Mouse (Mus musculus): ENCODE data around the gene Lamb3. TPM values are rescaled to one million over a fixed set of nuclear protein-coding genes. Genes with fewer than 3 reads are reported as not detected.

The Lamb3 gene
- total RNA-seq, 2 experiments from 2014 or later = 1.4 to 2.1 TPM

DNA sequence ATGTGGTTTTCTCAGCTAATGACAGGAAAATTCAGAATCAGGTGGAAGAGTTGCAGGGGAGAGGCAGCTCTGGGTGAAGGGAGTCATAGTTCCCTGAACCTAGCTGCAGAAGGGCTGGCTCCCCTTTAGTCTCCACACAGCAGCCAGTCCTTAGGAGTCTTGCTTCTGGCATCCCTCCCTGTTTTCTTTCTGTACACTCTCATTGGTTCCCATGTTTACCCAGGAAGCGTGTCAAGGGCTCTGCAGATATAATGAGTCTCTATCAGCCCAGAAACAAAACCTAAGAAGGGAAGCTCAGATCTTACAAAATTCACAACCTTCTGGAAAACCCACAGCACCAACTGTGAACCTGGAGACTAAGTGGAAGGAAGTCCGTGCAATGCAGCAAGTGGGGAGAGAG is 85.5 kb downstream of the Lamb3 start:
- intact Hi-C loops (cut with DNase I) = no loop called here
- DNase-seq (ENCODE audit: extremely low spot score in 1 of 2, low spot score in 2 of 2) = no peak

DNA sequence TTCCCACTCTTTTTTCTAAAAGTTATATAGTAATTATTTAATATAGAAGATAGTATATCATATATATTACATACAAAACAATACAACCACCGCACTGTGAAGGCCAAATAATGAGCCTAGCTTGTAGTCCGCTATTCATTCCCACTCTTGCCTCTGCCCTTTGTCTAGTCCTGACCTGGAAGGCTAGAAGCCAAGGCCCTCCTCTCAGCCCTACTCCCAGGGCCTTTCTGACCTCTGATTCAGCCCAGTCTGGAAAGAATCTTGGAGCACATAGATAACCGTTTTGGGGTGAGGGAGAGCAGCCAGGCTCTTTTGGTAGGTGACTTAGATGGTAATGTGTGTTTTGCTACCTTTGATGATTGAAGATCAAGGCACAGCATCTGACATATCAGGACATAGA is 86.4 kb downstream of the Lamb3 start:
- intact Hi-C loops (cut with DNase I) = no loop called here
- DNase-seq (ENCODE audit: extremely low spot score in 1 of 2, low spot score in 2 of 2) = no peak

DNA sequence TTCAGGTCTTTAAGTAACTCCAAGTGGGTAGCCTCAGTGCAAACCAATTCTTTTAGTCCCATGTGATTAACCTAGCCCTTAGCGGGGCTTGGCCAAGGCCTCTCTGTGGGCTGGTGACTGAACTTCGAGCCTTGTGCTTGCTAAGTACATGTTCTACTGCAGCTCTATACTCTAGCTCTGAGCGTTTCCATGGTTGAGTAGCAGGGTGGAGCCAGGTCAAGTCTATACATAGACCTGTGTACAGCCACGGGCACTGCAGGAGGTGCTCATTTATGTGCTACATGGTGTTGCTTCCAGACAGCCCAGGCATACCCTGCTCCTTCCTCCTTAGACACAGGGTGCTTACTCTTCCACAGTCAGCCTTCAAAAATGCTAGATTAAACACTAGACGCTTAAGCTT is 88.4 kb downstream of the Lamb3 start:
- DNase-seq (ENCODE audit: extremely low spot score in 1 of 2, low spot score in 2 of 2) = no peak
- intact Hi-C loops (cut with DNase I) = no loop called here

DNA sequence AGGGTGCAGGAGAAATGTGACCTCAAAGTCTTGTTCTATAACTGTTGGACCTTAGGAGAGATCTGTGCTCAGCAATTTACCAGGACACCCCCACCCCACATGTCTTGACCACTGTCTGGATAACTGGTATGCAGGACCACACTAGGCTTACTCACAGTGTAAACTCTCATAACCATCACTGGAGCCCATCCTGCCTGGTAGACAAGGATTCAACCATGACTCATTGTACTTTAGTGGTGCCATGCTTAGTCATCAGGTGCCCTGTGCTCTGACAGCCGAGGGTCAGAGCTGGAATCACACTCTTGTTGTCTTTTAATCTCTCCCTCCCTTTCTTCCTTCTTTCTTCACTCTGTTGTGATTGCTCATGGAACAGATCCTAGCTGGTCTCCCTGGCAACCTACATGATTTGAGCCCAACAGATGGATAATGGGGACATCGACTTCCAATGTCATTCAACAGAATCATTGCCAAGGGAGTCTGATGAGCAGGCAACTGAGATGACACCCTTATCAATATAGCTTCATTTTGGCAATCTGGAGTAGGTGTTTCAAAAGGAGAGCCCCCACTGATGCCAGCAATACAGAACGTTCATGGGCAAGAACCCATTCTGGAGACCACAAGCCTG is 90.8 kb downstream of the Lamb3 start:
- DNase-seq (ENCODE audit: extremely low spot score in 1 of 2, low spot score in 2 of 2) = no peak
- intact Hi-C loops (cut with DNase I) = no loop called here

DNA sequence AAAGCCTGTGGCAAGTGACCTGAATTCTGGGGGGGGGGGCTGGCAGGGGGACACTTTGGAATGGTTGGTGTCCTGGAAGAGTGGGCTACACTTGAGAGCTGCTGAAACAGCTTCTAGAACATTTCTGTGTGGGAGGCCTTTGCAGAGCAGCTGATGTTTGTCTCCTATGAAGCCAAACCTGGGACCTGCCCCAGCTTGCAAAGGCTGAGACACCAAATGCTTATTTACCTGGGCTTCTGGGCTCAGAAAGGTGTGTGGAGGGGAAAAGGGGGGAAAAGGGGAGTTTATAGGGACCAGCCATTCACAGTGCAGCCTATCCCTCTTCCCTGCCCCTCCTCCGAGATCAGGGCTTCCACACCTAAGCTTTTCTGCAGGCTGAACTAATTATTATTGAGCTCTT is 92.5 kb downstream of the Lamb3 start:
- no peak for DNase-seq (ENCODE audit: extremely low spot score in 1 of 2, low spot score in 2 of 2)
- intact Hi-C loops (cut with DNase I) = no loop called here

DNA sequence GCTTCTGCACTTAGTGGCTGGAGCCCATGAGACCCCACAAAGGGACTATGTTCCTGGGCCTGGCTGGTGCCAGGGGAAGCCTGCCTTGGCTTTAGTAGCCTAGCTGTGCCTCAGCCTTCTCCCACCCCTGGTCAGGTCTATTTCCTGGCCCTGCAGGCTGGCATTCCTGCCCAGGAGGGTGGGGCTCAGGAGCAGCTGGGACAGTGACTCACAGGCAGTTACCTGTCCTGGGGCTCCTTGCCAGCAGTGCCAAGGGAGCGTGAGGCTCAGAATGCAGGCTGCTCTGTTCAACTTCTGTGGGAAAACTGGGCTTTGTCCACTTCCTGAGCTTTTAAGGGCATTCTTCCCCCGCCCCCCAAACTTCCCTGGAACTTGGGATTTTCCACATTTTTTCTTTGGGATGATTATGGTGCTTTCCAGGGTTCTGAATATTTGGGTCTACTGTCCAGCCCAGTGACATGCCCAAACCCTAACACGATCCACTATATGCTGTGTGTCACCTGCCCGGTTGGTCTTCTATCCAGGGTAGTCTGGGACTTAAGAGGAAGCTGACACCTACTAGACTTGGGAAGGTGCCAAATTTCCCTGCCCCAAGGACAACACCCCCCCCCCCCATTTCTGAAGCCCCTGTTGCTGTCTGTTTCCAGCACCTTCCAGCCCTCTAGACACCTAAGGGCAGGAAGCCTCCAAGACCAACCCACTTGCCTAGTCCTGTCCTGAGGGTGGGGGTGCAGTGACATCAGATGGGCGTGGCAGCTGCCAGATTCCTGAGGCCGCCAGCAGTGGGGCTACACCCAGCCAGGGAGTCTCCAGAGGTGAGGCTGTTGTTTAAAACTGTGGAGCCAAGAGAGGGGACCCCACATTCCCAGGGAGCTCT is 94.0 kb downstream of the Lamb3 start:
- no peak for DNase-seq (ENCODE audit: extremely low spot score in 1 of 2, low spot score in 2 of 2)
- intact Hi-C loops (cut with DNase I) = no loop called here

DNA sequence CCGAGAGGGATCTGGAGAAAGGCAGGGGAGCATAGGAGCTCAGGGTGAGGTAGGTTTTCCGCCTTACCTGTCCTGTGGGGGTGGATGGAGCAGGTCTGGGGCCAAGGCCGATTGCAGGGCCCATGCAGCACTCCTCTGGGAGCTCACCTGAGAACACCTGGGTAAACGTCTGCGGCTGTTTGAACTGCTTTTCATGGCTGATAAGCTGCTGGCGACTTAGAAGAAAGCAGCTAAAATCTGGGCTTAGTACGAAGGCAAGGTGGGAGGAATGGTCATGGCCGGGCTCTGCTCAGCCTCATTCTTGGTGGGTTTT is 94.5 kb downstream of the Lamb3 start:
- DNase-seq (ENCODE audit: extremely low spot score in 1 of 2, low spot score in 2 of 2) = no peak
- intact Hi-C loops (cut with DNase I) = no loop called here

DNA sequence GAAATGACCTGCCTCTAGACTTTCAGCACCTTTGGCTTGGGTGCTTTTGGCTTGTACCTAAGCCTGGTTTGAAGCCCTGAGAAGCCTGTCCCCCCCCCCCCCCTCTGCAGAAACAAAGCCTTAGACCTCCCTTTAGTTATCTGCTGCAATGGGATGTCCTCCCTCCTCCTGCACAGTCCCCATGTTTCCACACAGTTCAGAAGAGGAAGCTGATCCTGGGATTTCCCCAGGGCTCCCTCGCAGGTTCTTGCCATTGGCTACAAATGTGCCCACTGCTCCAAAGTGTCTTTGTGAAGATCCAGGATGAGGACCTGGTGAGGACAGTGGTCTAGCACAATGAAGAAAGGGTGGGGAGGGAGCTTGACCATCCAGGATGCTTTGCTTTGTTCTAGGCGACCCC is 95.6 kb downstream of the Lamb3 start:
- no peak for DNase-seq (ENCODE audit: extremely low spot score in 1 of 2, low spot score in 2 of 2)
- intact Hi-C loops (cut with DNase I) = no loop called here

DNA sequence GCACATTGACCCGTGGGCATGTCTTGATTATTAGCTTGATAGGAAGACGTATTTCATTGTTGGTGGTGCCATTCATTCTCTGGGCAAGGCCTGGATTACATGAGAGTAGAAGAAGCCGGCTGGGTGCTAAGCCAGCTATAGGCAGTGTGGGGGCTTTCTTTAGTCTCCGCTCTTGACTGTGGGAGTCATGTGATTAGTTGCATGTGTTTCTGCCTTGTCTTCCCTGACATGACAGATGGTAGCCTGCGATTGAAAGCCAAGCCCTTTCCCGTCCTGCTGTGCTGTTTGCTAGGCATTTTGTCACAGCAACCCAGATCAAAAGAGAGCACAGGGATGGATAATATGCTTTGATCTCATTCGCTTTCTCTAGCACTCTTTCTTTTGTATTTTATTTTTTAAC is 97.9 kb downstream of the Lamb3 start:
- intact Hi-C loops (cut with DNase I) = no loop called here
- DNase-seq (ENCODE audit: extremely low spot score in 1 of 2, low spot score in 2 of 2) = no peak

DNA sequence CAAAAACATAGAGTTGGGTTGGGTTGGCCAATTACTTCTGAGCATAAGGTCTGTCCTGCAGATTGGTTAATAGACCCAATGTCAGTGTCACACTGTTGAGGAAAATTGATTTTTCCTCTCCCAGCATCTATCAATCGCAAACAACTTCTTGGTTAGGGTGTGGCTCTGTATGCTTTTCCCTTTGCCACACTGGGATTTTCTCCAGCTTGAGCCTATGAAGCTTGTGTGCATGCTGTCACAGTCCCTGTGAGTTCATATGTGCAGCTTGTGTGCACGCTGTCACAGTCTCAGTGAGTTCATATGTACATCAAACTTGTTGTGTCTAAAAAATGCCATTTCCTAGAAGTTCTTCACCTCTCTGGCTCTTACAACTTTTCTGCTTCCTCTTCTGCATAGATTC is 99.3 kb downstream of the Lamb3 start:
- DNase-seq (ENCODE audit: extremely low spot score in 1 of 2, low spot score in 2 of 2) = no peak
- intact Hi-C loops (cut with DNase I) = no loop called here

DNA sequence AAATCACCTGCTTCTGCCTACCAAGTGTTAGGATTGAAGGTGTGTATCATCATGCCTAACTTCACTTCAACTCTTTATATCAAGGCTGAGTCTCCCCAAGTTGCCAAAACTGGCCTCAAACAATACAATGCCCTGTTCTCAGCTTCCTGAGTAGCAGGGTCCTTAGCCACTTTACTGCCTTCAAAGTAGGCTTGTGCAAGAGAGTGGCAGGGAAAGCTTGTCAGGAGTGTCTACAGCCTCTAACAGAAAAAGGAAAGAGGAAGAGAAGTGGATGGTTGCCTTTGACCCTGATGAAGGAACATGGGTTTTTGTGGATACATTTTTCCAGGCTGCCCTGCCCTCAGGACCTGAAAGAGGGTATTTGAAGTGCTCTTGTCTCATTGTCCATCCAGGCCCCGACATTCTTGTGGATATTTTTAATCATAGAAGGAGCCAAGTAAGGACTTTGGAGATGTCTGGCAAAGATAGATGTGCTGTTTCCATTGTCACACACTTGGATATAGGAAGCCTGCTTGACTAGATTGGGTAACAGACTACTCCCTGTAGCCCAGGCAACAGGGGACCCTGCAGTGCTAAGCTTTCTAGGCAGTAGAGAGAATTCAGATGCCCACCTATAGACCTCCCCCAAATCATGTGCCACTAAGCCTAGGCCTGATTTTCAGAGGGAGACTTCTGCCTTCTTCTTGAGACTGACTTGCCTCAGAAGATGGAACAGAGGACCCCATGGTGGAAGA is 102.5 kb downstream of the Lamb3 start:
- intact Hi-C loops (cut with DNase I) = no loop called here
- no peak for DNase-seq (ENCODE audit: extremely low spot score in 1 of 2, low spot score in 2 of 2)

DNA sequence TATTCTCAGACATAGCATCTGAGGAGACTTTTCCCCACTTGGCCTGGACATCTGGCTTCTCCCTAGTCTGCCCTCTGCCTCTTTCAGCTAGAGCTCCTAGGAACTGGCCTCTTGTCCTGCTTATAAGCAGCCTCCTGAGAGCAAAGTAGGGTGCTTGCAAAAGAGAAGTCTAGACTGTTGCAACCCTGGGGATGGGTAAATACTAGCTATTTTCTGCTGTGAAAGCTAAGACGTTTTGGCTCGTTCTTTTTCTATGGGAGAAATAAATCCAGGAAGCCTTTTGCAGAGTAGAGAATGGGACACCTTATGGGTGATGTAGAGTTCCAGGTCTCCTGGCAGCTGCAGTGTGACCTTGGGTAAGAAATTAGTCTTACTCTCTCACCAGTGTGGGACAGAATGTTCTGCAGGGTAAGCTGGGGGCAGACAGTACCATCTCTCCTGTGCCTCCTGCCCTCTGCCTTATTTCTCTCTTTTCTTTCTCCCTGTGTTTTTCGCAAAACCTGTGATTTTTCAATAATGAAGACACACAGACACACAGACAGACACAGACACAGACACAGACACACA is 103.1 kb downstream of the Lamb3 start:
- intact Hi-C loops (cut with DNase I) = no loop called here

DNA sequence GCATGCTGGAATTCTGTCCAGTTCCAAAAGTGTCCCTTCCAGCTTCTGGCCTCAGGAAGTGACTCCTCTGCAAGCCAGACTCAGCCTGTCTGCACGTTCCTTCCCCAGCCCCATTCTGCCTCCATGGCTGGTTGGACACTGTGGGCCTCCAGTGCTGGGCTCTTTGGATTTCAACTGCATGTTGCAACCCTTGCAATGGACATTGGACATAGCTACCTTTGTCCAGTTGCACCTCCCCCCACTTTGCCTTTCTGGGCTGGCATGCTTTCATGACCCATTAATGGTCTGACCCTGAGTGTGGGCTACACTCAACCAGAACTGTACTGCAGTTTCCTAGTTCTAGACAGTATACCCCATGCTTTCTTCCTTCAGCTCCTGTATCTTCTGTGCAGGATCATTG is 104.1 kb downstream of the Lamb3 start:
- no peak for DNase-seq (ENCODE audit: extremely low spot score in 1 of 2, low spot score in 2 of 2)
- intact Hi-C loops (cut with DNase I) = no loop called here

More for the DNA sequence above, 103.1 kb downstream of the Lamb3 start:
- DNase-seq (ENCODE audit: extremely low spot score in 1 of 2, low spot score in 2 of 2) = no peak

DNA sequence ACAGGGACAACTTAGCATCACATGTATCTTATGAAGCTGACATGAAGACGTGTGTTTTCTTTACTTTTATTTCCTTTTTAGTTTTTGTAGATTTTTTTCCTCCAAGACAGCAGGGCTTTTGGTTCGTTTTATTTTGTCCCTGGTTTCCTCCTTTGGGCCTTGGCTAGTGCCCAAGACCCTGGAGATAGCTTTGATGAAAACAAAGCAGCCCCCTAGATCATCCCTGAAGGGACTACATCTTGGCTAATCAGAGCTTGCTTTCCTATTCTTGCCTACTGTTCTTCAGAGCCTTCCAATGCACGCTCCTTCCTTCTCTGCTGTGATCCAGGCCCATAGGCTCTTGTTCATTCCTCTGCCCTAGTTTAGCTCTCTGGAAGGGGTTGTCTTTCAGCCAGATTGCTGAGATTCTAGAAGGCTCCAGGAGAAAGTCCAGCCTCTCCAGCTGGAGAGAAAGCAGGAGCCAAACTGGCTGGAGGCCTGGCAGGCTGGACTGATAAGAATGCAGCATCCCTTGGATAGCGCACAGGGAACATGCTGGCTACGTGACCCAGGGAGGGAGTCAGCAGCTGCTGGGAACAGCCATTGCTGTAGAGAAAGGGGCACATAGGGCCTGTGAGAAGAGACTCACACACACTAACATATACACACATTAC is 108.3 kb downstream of the Lamb3 start:
- DNase-seq (ENCODE audit: extremely low spot score in 1 of 2, low spot score in 2 of 2) = peak; percentile 78 to 79
- intact Hi-C loops (cut with DNase I) = no loop called here

DNA sequence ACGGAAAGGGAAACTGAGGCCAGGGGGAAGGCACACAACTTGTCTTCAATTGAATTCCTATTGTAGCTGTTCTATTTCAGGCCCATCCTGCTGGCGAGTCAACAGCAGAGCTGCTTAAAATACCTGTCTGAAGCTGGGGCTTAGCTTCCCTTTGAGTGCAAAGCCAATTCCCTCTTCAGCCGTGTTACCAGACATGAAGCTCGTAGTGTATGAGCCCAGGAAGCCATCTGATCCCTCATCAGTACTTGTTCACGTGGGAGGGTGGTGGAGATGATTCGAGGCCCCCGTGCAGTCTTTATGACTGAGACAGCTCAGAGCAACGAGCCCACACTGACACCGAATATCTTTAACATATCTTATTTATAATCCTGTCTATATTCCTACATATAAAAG is 108.9 kb downstream of the Lamb3 start:
- intact Hi-C loops (cut with DNase I) = no loop called here
- DNase-seq (ENCODE audit: extremely low spot score in 1 of 2, low spot score in 2 of 2) = no peak

DNA sequence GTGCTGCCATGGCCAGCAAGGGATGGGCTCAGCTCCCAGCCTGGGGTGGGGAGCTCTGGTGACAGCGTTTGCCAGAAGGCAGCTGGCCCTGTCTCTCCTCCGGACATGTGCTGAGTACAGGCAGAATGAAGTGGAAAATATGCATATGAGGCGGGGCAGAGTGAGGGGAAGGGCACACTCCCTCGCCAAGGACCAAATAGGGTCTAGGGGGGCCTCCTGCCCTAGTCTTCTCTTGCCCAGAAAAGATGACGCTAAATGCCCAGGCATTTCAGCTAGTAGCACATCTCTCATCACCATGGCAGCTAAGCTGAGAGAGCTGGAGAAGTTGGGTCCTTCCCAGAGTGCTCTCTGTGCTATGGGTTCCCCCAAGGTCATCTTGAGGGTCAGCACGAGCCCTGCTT is 109.7 kb downstream of the Lamb3 start:
- intact Hi-C loops (cut with DNase I) = no loop called here
- peak; percentile 45 to 61 for DNase-seq (ENCODE audit: extremely low spot score in 1 of 2, low spot score in 2 of 2)

DNA sequence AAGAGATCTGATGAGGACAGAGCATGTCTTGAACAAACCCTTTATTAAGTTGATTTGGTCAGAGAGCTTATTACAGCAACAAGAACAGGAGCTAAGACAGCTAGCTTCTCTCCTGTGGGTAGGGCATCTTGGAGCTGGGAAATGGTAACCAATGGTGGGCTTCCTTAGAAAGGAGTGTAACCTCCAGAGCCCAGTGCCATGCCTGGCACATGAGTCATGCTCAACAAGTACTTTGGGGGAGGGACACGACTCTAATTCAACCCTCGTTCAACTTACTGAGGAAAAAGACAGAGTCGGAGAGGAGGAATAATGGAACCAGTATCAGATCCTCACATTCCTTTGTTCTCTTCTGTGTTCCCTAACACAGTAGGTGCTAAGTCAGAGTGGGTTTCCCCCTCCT is 112.2 kb downstream of the Lamb3 start:
- intact Hi-C loops (cut with DNase I) = no loop called here
- DNase-seq (ENCODE audit: extremely low spot score in 1 of 2, low spot score in 2 of 2) = no peak

DNA sequence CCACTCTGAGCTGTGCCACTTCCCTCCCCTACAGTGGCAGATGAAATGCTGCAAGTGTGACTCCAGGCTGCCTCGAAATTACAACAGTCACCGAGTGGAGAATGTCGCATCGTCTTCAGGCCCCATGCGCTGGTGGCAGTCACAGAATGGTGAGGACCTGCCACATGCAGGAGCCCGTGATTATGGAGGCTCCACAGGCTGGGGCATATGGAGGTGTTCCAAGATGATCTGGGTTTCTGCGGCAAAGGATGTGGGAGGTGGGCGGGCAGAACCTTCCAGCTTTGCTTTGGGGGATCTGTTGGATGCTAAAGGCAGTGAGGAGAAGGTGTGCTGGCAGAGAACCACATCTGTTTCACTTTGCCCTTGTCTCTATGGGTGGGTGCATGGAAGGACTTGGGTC is 112.9 kb downstream of the Lamb3 start:
- no peak for DNase-seq (ENCODE audit: extremely low spot score in 1 of 2, low spot score in 2 of 2)
- intact Hi-C loops (cut with DNase I) = no loop called here

DNA sequence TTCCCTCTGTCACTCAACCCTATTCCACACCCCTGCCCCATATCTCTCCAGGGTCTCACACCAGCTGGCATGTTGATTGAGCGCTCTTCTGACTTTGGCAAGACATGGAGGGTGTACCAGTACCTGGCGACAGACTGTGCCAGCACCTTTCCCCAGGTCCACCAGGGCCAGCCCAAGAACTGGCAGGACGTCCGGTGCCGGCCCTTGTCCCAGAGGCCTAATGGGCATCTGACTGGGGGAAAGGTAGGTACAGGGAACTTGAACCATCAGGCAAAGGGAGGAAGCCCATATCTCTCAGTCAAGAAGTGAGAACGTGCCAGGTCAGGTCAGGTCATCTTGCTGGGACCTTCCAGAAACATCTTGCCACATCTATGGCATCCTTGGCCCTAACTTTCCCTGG is 116.2 kb downstream of the Lamb3 start:
- intact Hi-C loops (cut with DNase I) = loop anchor here (2.0 kb wide), 1 partner anchor 67 kb away; no protein-coding TSS in a partner anchor
- no peak for DNase-seq (ENCODE audit: extremely low spot score in 1 of 2, low spot score in 2 of 2)

Data from left cerebral cortex, postnatal 10 days (tissue).